Mouse (Mus musculus) lung, adult 2 months (tissue): ENCODE measurements around the gene Snrpa. TPM values are rescaled to one million over a fixed set of nuclear protein-coding genes. Genes with fewer than 3 reads are reported as not detected.
A peak's percentile ranks its signal among the peaks of the same experiment; 100 is the strongest.

ENCODE experiments used
- DNase-seq: peaks from one replicate; pipeline ENCODE4 v3.0.0; 2022
- H3K4me1 ChIP-seq: fragments of 200-500 bp; 2 replicates; pipeline ENCODE4 v1.6.1; 2011; ENCODE audit warnings: low read length; ENCODE audit not compliant: control insufficient read depth, insufficient read depth
- H3K4me3 ChIP-seq: fragments of 200-500 bp; replicated peaks from 2 replicates; pipeline ENCODE3; 2011; ENCODE audit warnings: low read depth, mild to moderate bottlenecking, control low read depth, low read length; ENCODE audit errors: extremely low read depth
- CTCF ChIP-seq: fragments of 200-500 bp; IDR thresholded peaks from 2 replicates; pipeline ENCODE4 v1.5.1; 2011; ENCODE audit warnings: mild to moderate bottlenecking, low read length, control low read depth; ENCODE audit not compliant: insufficient read depth
- POLR2A ChIP-seq: fragments of 200-500 bp; IDR thresholded peaks from 2 replicates; pipeline ENCODE4 v1.6.1; 2011; ENCODE audit warnings: low read depth, mild to moderate bottlenecking, control low read depth, low read length, borderline replicate concordance; ENCODE audit errors: extremely low read depth
- WGBS: fragments of 180-500 bp; shearing (Covaris S2); methylation state at CpG from one replicate; pipeline ENCODE4 v1.1.7; 2018; 5-methylcytosine and 5-hydroxymethylcytosine counted together
- polyA plus RNA-seq: library from polyadenylated mRNA; depleted of rRNA; stranded (reverse); fragments of >200 nt; gene quantifications from 2 replicates; pipeline ENCODE4 v1.2.3, GENCODE M21; 2012

Gene Snrpa
- polyA plus RNA-seq, 1 experiment, result 135 TPM

DNA sequence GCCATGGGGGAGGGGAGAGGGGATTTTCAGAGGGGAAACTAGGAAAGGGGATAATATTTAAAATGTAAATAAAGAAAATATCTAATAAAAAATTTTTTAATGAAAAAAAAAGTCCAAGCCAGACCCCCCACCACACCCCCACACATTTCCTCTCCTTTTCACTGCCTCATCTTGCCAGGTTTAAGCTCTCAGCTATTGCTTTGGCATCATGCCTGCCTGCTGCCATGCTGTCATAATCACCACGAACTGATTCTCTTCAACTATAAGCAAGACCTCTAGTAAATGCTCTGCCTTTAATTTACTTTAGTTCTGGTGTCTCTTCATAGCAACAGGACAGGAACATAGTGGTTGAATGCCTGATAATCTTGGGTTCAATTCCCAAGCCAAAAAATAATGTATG, 13.6 kb downstream of the Snrpa start:
- Histone ChIP-seq H3K4me3 (no peak overlapping the region), H3K4me1 (peaks cover 6% of the 10 kb centered on the region; the same call in 1 of the 2 replicates)
- no peak for DNase-seq
- no peak for TF ChIP-seq POLR2A
- no peak for TF ChIP-seq CTCF
- 55% methylated on average over 1 of the region's 1 CpGs for WGBS

GRCm38 (mm10) chr7:27180837-27181695, 15.0 kb downstream of the Snrpa start, which contains the start of the genes Gm21983 and Mia:
Gm21983 (minus strand) TSS chr7:27181086.
Mia (minus strand) TSS chr7:27181157.
- Histone ChIP-seq H3K4me1 (peaks cover 6% of the 10 kb centered on the region; the same call in 1 of the 2 replicates), H3K4me3 (no peak within 1 kb of the TSS)
- TF ChIP-seq CTCF, result no peak
- no peak for TF ChIP-seq POLR2A
- DNase-seq, result peak; percentile 25
- WGBS, result 57% methylated on average over 14 of the region's 14 CpGs

DNA sequence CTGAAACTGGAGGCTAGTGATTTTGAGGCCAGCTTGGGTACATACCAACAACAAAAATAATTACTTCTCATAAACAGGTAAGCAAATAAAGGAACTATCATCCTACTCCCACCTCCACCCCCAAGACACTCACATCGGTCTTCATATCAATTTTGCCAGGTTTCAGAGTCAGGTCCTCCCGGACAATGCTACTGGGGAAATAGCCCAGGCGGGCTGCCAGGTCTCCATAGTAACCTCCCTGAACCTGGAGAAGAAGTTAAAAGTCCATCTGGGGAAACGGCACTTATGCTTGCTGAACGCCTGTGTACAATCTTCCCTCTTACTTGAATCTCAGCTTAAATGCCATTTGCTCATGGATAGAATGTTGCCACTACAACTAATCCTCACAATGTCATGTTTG, 16.0 kb downstream of the Snrpa start:
- 32% methylated on average over 5 of the region's 5 CpGs for WGBS
- Histone ChIP-seq H3K4me3 (no peak overlapping the region), H3K4me1 (peaks cover 6% of the 10 kb centered on the region; the same call in 1 of the 2 replicates)
- TF ChIP-seq CTCF (no peak), POLR2A (no peak)
- DNase-seq, result no peak

DNA sequence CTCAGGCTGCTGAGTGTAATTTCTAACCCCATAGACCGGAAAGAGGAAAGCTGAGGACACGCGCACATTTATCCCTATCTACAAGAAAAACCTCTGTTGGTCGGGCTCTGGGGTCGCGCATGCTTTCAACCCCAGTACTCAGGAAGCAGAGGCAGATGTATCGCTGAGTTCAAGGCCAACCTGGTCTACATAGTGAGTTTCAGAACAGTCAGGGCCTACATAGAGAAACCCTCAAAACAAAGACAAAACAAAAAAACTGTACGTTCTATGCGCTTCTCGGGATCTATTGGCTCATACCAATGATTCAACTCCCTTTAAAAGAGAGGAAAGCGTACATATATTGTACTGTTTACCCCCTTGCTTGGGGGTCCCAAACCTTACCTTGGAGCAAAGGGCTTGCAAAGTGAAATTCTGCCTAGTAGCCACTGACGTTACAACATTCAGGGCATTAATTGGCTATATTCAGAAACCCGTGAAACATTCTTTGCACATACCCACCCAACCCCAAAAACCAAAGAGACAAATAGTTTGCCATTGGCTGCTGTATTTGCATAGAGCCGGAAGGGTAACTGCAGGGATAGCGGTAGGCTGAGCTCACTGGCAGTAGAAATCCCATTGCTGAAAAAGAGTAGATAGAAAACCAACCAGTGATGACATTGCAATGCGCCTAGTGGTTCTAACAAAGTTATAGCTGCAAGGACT, 16.7 kb downstream of the Snrpa start:
- TF ChIP-seq CTCF (no peak), POLR2A (no peak)
- no peak for DNase-seq
- 40% methylated on average over 16 of the region's 16 CpGs for WGBS

GRCm38 (mm10) chr7:27178324-27179216, 17.5 kb downstream of the Snrpa start, which contains the start of gene Rab4b:
Rab4b (minus strand) TSS chr7:27178896.
- TF ChIP-seq POLR2A (peak; percentile 61; the same call in 1 of the 2 replicates), CTCF (peak; percentile 60)
- Histone ChIP-seq H3K4me3 (peak within 1 kb of the TSS; percentile 76), H3K4me1 (peaks cover 6% of the 10 kb centered on the region; the same call in 1 of the 2 replicates)
- DNase-seq, result peak; percentile 99
- under 1% methylated on average over 53 of the region's 53 CpGs for WGBS

More for the DNA sequence above, 16.7 kb downstream of the Snrpa start:
- peak overlapping the region; percentile 43 for H3K4me3 ChIP-seq
- H3K4me1 ChIP-seq, result peaks cover 6% of the 10 kb centered on the region; the same call in 1 of the 2 replicates

GRCm38 (mm10) chr7:27177942-27178323, 18.1 kb downstream of the Snrpa start:
- 15% methylated on average over 4 of the region's 4 CpGs for WGBS
- no peak for DNase-seq
- TF ChIP-seq POLR2A (no peak), CTCF (no peak)
- Histone ChIP-seq H3K4me3 (peak overlapping the region; percentile 76), H3K4me1 (peaks cover 6% of the 10 kb centered on the region; the same call in 1 of the 2 replicates)

GRCm38 (mm10) chr7:27174896-27175295, 21.2 kb downstream of the Snrpa start:
- DNase-seq, result no peak
- 87% methylated on average over 7 of the region's 7 CpGs for WGBS
- no peak for TF ChIP-seq POLR2A
- no peak for TF ChIP-seq CTCF
- 0 out of 2 replicates have a peak, but pooled peaks cover 3% of the 10 kb centered on the region for H3K4me1 ChIP-seq
- H3K4me3 ChIP-seq, result no peak overlapping the region

- DNase-seq, result no peak
- 0 out of 2 replicates have a peak, but pooled peaks cover 3% of the 10 kb centered on the region for H3K4me1 ChIP-seq
- no peak for TF ChIP-seq POLR2A
- no peak for TF ChIP-seq CTCF
- H3K4me3 ChIP-seq, result no peak overlapping the region
- WGBS, result 92% methylated on average over 15 of the region's 15 CpGs
Observed at GRCm38 (mm10) chr7:27174496-27174895, 21.6 kb downstream of the Snrpa start.
